Mouse (Mus musculus) G1E (cell line): ENCODE data around the gene Irgq.

Experiments used
- CTCF ChIP-seq: IDR thresholded peaks from 2 replicates; pipeline ENCODE4 v1.5.1; 2012; ENCODE audit warnings: low read depth, low read length, inconsistent platforms, mixed read lengths
- GATA1 ChIP-seq: IDR thresholded peaks from 2 replicates; pipeline ENCODE4 v1.6.1; 2012; ENCODE audit warnings: borderline replicate concordance, low read length, inconsistent platforms, mixed read lengths
- TAL1 ChIP-seq: conservative IDR thresholded peaks from 2 replicates; pipeline ENCODE4 v1.6.1; 2012; ENCODE audit warnings: low read depth, low read length, inconsistent platforms, mixed read lengths

DNA sequence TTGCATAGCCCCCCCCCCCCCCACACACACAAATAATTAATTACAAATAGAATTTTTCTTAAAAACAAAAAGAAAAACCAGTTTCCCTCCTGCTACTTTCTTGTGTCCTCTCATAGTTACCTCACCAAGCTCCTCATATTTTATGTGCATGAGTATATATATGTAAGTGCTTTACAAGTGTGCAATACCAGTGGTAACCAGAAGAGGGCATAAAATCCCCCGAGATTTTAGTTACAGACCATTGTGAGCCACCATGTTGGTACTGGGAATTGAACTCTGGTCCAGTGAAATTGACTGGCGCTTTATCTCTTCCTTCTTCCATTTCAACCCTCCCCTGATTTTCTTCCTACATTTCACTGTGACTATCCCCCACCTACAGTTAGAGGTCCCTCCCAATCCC is 14.0 kb downstream of the Irgq start:
- TF ChIP-seq CTCF (0 out of 2 replicates have a peak, but pooled peaks have one; percentile 12), GATA1 (no peak), TAL1 (no peak)
